Mouse (Mus musculus): Measurements from ENCODE around the gene Aym1. TPM values are rescaled to one million over a fixed set of nuclear protein-coding genes. Genes with fewer than 3 reads are reported as not detected.
"Not testable (repeated sequence)": the region's sequence is repeated elsewhere in the genome, so short reads cannot be mapped to it uniquely, and the experiment has no call there.

Aym1 gene
- total RNA-seq, 2 experiments from 2014 or later, result not detected

- no peak for DNase-seq (ENCODE audit: low spot score in 2 of 2)
- intact Hi-C loops (cut with DNase I), result loop anchor here (2.0 kb wide), 1 partner anchor 63 kb away; no protein-coding TSS in a partner anchor
Measured at GRCm38 (mm10) chr5:113349810-113350209, 7.3 kb upstream of the Aym1 start.

DNA sequence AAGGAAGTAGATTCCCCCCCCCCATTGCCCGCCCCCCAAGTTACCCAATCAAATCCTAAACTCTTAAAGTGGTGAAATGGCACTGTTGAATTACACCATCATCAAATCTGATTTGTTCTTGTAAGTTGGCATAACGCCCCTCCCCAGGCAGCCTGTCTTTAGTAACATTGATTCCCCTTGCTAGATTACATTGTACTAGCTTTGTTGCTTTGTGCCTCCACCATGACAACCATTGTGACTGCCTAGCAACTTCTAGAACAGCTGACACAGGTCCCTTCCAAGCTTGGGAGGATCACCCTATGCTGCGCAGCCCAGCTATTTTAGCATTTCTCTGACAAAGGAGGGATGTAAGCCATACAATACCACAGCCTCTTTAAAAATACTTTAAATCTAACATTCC is 5.3 kb upstream of the Aym1 start:
- intact Hi-C loops (cut with DNase I), result loop anchor here (2.0 kb wide), 1 partner anchor 65 kb away; no protein-coding TSS in a partner anchor
- DNase-seq (ENCODE audit: low spot score in 2 of 2), result no peak

GRCm38 (mm10) chr5:113352636-113353035 is 4.5 kb upstream of the Aym1 start:
- intact Hi-C loops (cut with DNase I), result no loop called here
- no peak for DNase-seq (ENCODE audit: low spot score in 2 of 2)

GRCm38 (mm10) chr5:113354311-113354710 is 2.8 kb upstream of the Aym1 start:
- peak; percentile 68 to 74 for DNase-seq (ENCODE audit: low spot score in 2 of 2)
- intact Hi-C loops (cut with DNase I), result no loop called here

GRCm38 (mm10) chr5:113357656-113358055 is 562 bp downstream of the Aym1 start:
- intact Hi-C loops (cut with DNase I), result no loop called here
- DNase-seq (ENCODE audit: low spot score in 2 of 2), result no peak

GRCm38 (mm10) chr5:113358833-113359232 is 1.7 kb downstream of the Aym1 start:
- intact Hi-C loops (cut with DNase I), result no loop called here
- DNase-seq (ENCODE audit: low spot score in 2 of 2), result no peak

- no peak for DNase-seq (ENCODE audit: low spot score in 2 of 2)
- intact Hi-C loops (cut with DNase I), result loop anchor here (10.0 kb wide), 1 partner anchor 454 kb away; no protein-coding TSS in a partner anchor
Measured at GRCm38 (mm10) chr5:113361283-113361682, 4.2 kb downstream of the Aym1 start.

GRCm38 (mm10) chr5:113362258-113362996 is 5.3 kb downstream of the Aym1 start:
- no peak for DNase-seq (ENCODE audit: low spot score in 2 of 2)
- intact Hi-C loops (cut with DNase I), result loop anchor here (10.0 kb wide), 1 partner anchor 452 kb away; no protein-coding TSS in a partner anchor

GRCm38 (mm10) chr5:113363177-113363576 is 6.1 kb downstream of the Aym1 start:
- intact Hi-C loops (cut with DNase I), result loop anchor here (10.0 kb wide), 1 partner anchor 452 kb away; no protein-coding TSS in a partner anchor
- no peak for DNase-seq (ENCODE audit: low spot score in 2 of 2)

GRCm38 (mm10) chr5:113365921-113366320 is 8.8 kb downstream of the Aym1 start:
- intact Hi-C loops (cut with DNase I), result loop anchor here (2.0 to 10.0 kb wide), 2 partner anchors 367 to 449 kb away; no protein-coding TSS in a partner anchor
- peak; percentile 78 to 87 for DNase-seq (ENCODE audit: low spot score in 2 of 2)

DNA sequence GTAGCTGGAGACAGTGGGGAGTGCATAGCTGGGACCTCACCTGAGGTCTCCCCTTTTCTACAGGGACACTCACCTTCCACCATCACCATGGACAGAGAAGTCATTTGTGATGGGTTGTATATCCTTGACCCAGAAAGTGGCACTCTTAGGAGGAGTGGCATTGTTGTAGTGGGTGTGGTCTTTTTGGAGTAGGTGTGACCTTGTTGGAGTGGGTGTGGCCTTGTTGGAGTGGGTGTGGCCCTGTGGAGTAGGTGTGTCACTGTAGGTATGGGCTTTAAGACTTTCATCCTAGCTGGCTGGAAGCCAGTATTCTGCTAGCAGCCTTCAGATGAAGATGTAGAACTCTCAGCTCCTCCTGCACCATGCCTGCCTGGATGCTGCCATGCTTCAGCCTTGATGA is 10.6 kb downstream of the Aym1 start:
- intact Hi-C loops (cut with DNase I), result loop anchor here (2.0 to 10.0 kb wide), 2 partner anchors 365 to 447 kb away; no protein-coding TSS in a partner anchor
- DNase-seq (ENCODE audit: low spot score in 2 of 2), result not testable (repeated sequence)

GRCm38 (mm10) chr5:113369262-113369868 is 12.3 kb downstream of the Aym1 start:
- intact Hi-C loops (cut with DNase I), result loop anchor here (10.0 kb wide), 1 partner anchor 445 kb away; no protein-coding TSS in a partner anchor
- DNase-seq (ENCODE audit: low spot score in 2 of 2), result no peak

DNA sequence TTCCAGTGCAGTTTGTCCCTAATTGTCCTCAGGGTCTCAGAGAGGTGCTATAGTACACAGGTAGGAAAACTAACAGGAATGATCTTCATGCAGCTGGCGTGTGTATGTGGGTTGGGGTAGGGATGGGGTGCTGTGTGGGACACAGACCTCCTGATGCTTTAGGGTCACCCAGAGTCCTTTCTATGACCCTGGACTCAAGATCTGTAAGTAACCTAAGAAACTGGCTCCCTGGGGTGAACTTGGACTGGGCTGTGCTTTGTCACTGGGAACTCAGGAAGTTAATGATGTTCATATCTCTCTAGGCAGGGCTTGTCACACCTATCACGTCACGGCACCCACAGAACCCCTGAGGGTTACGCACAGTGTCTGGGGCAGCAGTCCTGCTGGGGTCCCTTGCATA is 15.4 kb downstream of the Aym1 start:
- intact Hi-C loops (cut with DNase I), result loop anchor here (5.0 kb wide), 1 partner anchor 190 kb away; no protein-coding TSS in a partner anchor

DNA sequence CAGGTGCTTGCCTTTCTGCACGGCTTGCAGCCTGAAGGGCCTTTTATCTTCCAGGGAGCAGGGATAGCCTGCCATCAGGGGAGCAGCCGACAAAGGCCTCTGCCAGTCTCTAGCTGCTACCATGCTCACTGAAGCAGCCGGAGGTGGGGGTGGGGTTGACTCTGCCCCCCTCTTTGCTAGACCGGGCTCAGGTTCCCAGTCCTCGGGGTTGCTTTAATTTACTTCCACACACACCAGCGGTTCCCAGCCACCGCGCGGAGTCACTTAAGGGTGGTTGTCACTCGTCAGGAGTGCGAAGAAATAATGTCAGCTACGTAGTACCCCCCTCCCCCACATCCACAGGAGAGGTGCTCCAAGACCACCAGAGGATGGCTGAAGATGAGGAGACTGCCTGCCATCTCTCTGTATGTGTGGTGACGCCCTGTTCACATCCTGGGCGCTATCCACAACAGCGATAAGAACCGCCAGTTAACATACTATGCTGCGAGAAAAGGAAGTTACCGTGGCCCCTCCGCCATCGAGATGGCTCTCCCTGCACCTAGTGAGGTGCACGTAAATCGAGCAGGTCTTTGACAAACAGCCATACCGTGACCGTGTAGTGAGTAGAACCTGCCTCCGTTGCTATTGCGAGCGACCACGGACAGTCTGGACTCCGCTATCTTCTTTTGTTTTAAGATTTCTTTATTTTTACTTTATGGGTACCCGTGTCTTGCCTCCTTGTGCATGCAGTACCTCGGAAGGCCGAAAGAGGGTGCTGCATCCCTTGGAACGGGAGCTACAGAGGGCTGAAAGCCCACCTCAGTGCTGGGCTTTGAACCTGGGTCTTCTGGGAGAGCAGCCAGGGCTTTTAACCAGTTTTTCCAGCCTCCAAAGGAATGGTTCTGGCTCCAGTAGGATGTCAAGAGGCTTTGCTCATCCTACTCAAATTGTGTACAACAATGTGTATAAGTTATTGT is 16.2 kb downstream of the Aym1 start:
- DNase-seq (ENCODE audit: low spot score in 2 of 2), result peak; percentile 67 to 76
- intact Hi-C loops (cut with DNase I), result loop anchor here (1.0 to 5.0 kb wide), 2 partner anchors 189 to 351 kb away; partner anchors contain the start of gene 1700069L16Rik

More for the DNA sequence above, 15.4 kb downstream of the Aym1 start:
- no peak for DNase-seq (ENCODE audit: low spot score in 2 of 2)

DNA sequence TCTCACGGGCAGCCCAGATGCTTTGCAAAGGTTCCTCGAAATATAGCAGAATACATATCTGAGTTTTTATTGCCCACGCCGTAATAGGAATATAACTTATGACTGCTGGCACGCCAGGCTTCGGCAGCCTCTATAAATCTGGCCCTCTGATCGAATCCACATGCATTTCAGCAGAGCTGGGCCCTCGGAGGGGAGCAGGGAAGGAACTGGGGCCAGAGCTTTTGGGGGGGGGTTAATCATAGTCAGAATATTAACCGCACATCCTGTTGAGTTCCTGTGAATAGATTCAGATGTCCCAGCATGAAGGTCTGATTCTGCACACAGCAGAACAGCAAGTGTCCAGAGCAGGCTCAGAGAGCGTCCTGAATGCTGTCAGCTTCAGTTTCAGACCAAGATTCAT is 17.2 kb downstream of the Aym1 start:
- intact Hi-C loops (cut with DNase I), result loop anchor here (5.0 kb wide), 1 partner anchor 188 kb away; no protein-coding TSS in a partner anchor
- DNase-seq (ENCODE audit: low spot score in 2 of 2), result no peak

GRCm38 (mm10) chr5:113375783-113376182 is 18.7 kb downstream of the Aym1 start:
- intact Hi-C loops (cut with DNase I), result loop anchor here (5.0 kb wide), 3 partner anchors 97 to 202 kb away; partner anchors contain the start of gene Wscd2
- DNase-seq (ENCODE audit: low spot score in 2 of 2), result peak; percentile 52 to 64

GRCm38 (mm10) chr5:113376292-113376691 is 19.2 kb downstream of the Aym1 start:
- intact Hi-C loops (cut with DNase I), result loop anchor here (5.0 kb wide), 3 partner anchors 96 to 201 kb away; partner anchors contain the start of gene Wscd2

DNA sequence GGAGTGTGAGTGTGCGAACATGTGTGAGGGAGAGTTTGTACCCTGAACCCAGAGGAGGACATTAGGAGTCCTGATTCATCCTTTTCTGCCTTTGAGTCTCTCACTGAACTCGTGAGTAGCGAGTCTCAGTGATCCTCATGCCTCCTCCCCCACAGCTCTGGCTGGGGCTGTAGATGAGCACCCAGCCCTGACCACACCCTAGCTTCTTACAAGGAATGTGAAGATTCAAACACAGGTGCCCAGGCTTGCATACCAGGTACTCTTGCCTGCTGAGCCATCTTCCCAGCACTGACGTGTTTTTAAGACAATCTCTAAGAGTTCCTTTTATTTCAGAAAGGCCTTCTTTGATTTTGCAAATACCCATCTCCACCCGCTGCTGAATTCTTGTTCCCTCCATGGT is 22.3 kb downstream of the Aym1 start:
- intact Hi-C loops (cut with DNase I), result loop anchor here (5.0 kb wide), 3 partner anchors 93 to 198 kb away; partner anchors contain the start of gene Wscd2
- no peak for DNase-seq (ENCODE audit: low spot score in 2 of 2)

More at GRCm38 (mm10) chr5:113376292-113376691, 19.2 kb downstream of the Aym1 start:
- DNase-seq (ENCODE audit: low spot score in 2 of 2), result no peak

GRCm38 (mm10) chr5:113380553-113380952 is 23.5 kb downstream of the Aym1 start:
- intact Hi-C loops (cut with DNase I), result no loop called here
- no peak for DNase-seq (ENCODE audit: low spot score in 2 of 2)
